Mouse (Mus musculus): Measurements from ENCODE around the gene Cilp. TPM values are rescaled to one million over a fixed set of nuclear protein-coding genes. Genes with fewer than 3 reads are reported as not detected.

Gene Cilp
- polyA plus RNA-seq, 1 experiment from 2014 or later, result 0.64 TPM

GRCm38 (mm10) chr9:65241973-65242372 lies 23.0 kb upstream of the Cilp start:
- ATAC-seq (ENCODE audit: low FRiP score, low TSS enrichment), result no peak
- peaks cover 18% of the 10 kb centered on the region for H3K4me1 ChIP-seq (ENCODE audit: control insufficient read depth, insufficient read depth, low read length)
- H3K9ac ChIP-seq (ENCODE audit: low read depth, low read length), result no peak overlapping the region
- no peaks in the 10 kb centered on the region for H3K27me3 ChIP-seq (ENCODE audit: control insufficient read depth, insufficient read depth, low read length)
- H3K27ac ChIP-seq (ENCODE audit: low read depth, low read length), result no peak overlapping the region
- WGBS, result 72% methylated on average over 5 of the region's 5 CpGs
- no peak overlapping the region for H3K4me2 ChIP-seq (replicated peaks; ENCODE audit: low read depth, low read length)
- H3K9me3 ChIP-seq (ENCODE audit: control insufficient read depth, low read length), result no peaks in the 10 kb centered on the region
- no peaks in the 10 kb centered on the region for H3K36me3 ChIP-seq (ENCODE audit: control insufficient read depth, insufficient read depth, low read length)
- H3K4me3 ChIP-seq (ENCODE audit: low read length), result no peak overlapping the region

DNA sequence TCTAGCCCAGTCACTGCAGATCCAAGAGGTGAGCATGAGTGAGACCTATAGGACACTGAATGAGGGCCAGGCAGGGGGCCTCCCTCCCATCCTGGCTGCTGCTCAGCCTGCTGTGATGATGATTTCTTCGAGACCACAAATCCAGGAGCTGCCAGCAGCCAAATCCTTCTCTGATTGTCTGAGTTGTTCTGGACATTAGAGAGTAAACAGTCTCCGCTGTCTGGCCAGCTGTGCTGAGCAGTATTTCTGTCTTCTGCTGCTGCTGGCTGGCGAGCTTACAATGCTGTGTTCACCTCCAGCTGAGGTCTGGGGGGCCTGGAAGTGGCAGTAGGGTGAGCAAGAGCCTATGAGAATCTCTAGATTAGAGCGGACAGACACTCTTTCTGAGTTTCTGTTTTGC lies 21.7 kb upstream of the Cilp start:
- Histone ChIP-seq H3K27me3 (ENCODE audit: control insufficient read depth, insufficient read depth, low read length) (no peaks in the 10 kb centered on the region), H3K9ac (ENCODE audit: low read depth, low read length) (no peak overlapping the region), H3K27ac (ENCODE audit: low read depth, low read length) (peak overlapping the region; percentile 38), H3K4me1 (ENCODE audit: control insufficient read depth, insufficient read depth, low read length) (peaks cover 25% of the 10 kb centered on the region), H3K9me3 (ENCODE audit: control insufficient read depth, low read length) (no peaks in the 10 kb centered on the region), H3K4me2 (replicated peaks; ENCODE audit: low read depth, low read length) (no peak overlapping the region), H3K4me3 (ENCODE audit: low read length) (no peak overlapping the region), H3K36me3 (ENCODE audit: control insufficient read depth, insufficient read depth, low read length) (no peaks in the 10 kb centered on the region)
- no peak for ATAC-seq (ENCODE audit: low FRiP score, low TSS enrichment)
- WGBS, result 50% methylated on average over 4 of the region's 4 CpGs

DNA sequence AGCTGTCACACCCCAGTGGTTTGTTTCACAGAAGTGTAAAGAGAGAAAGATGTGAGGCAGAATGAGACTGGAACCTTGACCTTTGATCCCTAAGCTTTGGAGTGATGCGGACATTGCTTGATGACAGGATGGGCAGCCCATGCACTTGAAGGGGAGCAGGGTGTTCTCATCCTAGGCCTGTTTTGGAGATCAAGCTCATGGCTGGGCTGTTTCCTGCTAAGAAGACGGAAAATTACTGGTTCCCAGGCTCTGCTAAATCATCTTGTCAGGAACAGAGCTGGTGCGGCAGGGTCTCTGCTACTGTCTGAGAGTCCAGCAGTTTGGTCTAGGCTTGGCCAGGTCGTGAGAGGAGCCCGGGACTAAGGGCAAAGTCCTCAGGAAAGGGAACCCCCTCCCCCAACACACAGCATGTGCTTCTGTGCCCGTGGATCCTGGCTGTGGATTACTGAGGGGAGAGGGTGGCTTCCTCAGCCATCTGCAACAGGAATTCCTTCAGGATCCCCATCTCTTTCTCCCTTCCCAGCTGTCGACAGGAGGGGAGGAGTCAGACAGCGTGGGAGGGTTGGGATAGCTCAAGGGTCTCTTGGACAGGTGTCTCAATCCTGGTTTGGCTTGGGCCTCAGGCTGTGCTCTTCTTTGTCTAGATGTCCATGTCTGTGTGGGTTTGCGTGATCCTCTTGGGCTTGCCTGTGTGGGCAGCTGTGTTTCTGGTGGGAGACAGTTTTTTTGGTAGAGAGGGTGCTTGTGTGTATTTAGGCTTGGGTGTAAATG lies 20.8 kb upstream of the Cilp start:
- peak; percentile 30; the same call in 1 of the 2 replicates for ATAC-seq (ENCODE audit: low FRiP score, low TSS enrichment)
- peak overlapping the region; percentile 38; the same call in 1 of the 2 replicates for H3K27ac ChIP-seq (ENCODE audit: low read depth, low read length)
- H3K4me2 ChIP-seq (replicated peaks; ENCODE audit: low read depth, low read length), result no peak overlapping the region
- 29% methylated on average over 9 of the region's 9 CpGs for WGBS
- no peaks in the 10 kb centered on the region for H3K9me3 ChIP-seq (ENCODE audit: control insufficient read depth, low read length)
- peaks cover 26% of the 10 kb centered on the region for H3K4me1 ChIP-seq (ENCODE audit: control insufficient read depth, insufficient read depth, low read length)
- no peaks in the 10 kb centered on the region for H3K36me3 ChIP-seq (ENCODE audit: control insufficient read depth, insufficient read depth, low read length)
- H3K27me3 ChIP-seq (ENCODE audit: control insufficient read depth, insufficient read depth, low read length), result no peaks in the 10 kb centered on the region
- H3K4me3 ChIP-seq (ENCODE audit: low read length), result no peak overlapping the region
- H3K9ac ChIP-seq (ENCODE audit: low read depth, low read length), result no peak overlapping the region

- H3K9me3 ChIP-seq (ENCODE audit: control insufficient read depth, low read length), result no peaks in the 10 kb centered on the region
- peaks cover 26% of the 10 kb centered on the region for H3K4me1 ChIP-seq (ENCODE audit: control insufficient read depth, insufficient read depth, low read length)
- H3K4me3 ChIP-seq (ENCODE audit: low read length), result no peak overlapping the region
- H3K9ac ChIP-seq (ENCODE audit: low read depth, low read length), result no peak overlapping the region
- no peak overlapping the region for H3K27ac ChIP-seq (ENCODE audit: low read depth, low read length)
- ATAC-seq (ENCODE audit: low FRiP score, low TSS enrichment), result peak; percentile 37; the same call in 1 of the 2 replicates
- H3K36me3 ChIP-seq (ENCODE audit: control insufficient read depth, insufficient read depth, low read length), result no peaks in the 10 kb centered on the region
- 36% methylated on average over 16 of the region's 16 CpGs for WGBS
- no peak overlapping the region for H3K4me2 ChIP-seq (replicated peaks; ENCODE audit: low read depth, low read length)
- H3K27me3 ChIP-seq (ENCODE audit: control insufficient read depth, insufficient read depth, low read length), result no peaks in the 10 kb centered on the region
Observed at GRCm38 (mm10) chr9:65247502-65248376, 17.2 kb upstream of the Cilp start.

DNA sequence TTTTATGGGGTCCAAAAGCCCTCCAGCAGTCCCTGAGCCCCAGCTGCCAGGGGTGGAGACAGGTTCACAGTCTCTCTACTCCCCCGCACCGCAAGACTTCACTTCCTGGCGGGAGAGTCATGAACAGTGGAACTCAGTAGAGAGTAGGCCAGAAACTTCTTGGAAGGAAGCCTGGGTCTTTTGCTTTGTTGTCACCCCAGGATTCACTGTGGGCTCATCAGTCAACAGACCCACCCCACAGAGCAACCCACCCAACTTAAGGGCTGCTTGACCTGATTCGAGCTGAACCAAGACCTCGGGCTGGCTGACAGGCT lies 16.6 kb upstream of the Cilp start:
- H3K4me3 ChIP-seq (ENCODE audit: low read length), result no peak overlapping the region
- H3K4me1 ChIP-seq (ENCODE audit: control insufficient read depth, insufficient read depth, low read length), result peaks cover 20% of the 10 kb centered on the region; the same call in 1 of the 2 replicates
- H3K27ac ChIP-seq (ENCODE audit: low read depth, low read length), result no peak overlapping the region
- no peaks in the 10 kb centered on the region for H3K9me3 ChIP-seq (ENCODE audit: control insufficient read depth, low read length)
- no peaks in the 10 kb centered on the region for H3K36me3 ChIP-seq (ENCODE audit: control insufficient read depth, insufficient read depth, low read length)
- H3K27me3 ChIP-seq (ENCODE audit: control insufficient read depth, insufficient read depth, low read length), result no peaks in the 10 kb centered on the region
- ATAC-seq (ENCODE audit: low FRiP score, low TSS enrichment), result peak; percentile 34; the same call in 1 of the 2 replicates
- WGBS, result 64% methylated on average over 5 of the region's 5 CpGs
- H3K4me2 ChIP-seq (replicated peaks; ENCODE audit: low read depth, low read length), result no peak overlapping the region
- no peak overlapping the region for H3K9ac ChIP-seq (ENCODE audit: low read depth, low read length)

- WGBS, result 37% methylated on average over 3 of the region's 3 CpGs
Observed at GRCm38 (mm10) chr9:65252026-65252425, 13.0 kb upstream of the Cilp start.

DNA sequence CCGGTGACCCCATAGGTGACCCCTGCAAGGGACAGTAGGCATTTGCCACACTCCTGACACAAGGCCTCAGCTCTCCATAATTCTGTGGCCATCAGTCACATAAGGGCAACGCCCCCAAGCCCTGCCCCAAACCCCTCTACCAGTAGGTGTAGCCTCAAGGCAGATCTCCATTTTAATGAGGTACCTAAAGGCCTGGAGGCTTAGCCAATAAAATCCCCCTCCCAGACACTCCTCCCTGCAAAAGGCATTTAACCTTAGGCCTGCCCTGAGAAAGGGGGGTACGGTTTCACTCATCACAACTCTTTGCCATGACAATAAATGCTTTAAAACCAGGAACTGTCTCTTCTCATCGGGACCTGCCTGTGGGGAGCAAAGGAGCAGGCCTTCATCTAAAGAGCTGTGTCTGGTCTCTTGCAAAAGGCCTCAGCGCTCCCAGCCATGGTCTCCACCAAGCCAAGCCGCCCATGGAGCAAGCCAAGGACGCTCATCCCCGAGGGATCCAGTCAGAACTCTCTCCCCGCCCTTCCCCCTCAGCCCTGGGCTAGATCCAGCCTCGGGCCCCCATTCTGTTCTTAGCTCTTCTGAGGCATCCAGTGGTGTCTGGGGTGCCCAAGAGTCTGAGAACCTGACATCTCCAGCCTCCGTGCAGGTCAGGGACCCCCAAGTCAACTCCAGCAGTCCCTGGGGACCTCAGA lies 8.9 kb upstream of the Cilp start:
- H3K9ac ChIP-seq (ENCODE audit: low read depth, low read length), result no peak overlapping the region
- 57% methylated on average over 11 of the region's 11 CpGs for WGBS
- ATAC-seq (ENCODE audit: low FRiP score, low TSS enrichment), result no peak

More at GRCm38 (mm10) chr9:65252026-65252425, 13.0 kb upstream of the Cilp start:
- Histone ChIP-seq H3K27ac (ENCODE audit: low read depth, low read length) (no peak overlapping the region), H3K9me3 (ENCODE audit: control insufficient read depth, low read length) (no peaks in the 10 kb centered on the region), H3K9ac (ENCODE audit: low read depth, low read length) (no peak overlapping the region), H3K27me3 (ENCODE audit: control insufficient read depth, insufficient read depth, low read length) (no peaks in the 10 kb centered on the region), H3K4me3 (ENCODE audit: low read length) (no peak overlapping the region), H3K4me1 (ENCODE audit: control insufficient read depth, insufficient read depth, low read length) (peaks cover 9% of the 10 kb centered on the region; the same call in 1 of the 2 replicates), H3K4me2 (replicated peaks; ENCODE audit: low read depth, low read length) (no peak overlapping the region), H3K36me3 (ENCODE audit: control insufficient read depth, insufficient read depth, low read length) (no peaks in the 10 kb centered on the region)
- no peak for ATAC-seq (ENCODE audit: low FRiP score, low TSS enrichment)

DNA sequence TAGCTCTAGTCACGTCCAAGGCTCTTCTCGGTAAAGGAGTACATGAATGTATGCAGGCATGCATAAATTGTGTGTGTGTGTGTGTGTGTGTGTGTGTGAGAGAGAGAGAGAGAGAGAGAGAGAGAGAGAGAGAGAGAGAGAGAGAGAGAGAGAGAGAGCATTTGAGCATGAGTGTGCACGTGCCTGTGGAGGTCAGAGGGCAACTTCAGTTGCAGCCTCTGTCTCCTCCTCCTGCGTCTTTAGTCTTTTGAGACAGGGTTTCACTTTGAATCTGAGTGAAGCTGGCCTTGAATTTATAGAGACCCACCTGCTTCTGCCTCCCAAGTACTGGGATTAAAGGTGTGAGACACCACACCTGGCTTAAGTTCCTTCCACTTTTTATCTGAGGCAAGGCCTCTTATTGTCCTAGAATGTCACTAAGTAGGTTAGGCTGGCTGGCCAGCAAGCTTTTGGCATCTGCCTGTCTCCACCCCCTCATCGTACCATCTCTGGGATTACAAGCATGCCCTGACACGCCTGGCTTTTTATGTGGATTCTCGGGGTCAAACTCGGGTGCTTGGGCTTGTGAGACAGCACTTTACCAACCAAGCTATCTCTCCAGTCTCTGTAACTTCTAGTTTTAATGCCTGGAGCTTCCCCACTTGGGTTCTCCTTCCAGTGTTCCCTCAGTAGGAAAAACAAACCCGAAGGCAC lies 7.6 kb upstream of the Cilp start:
- Histone ChIP-seq H3K4me1 (ENCODE audit: control insufficient read depth, insufficient read depth, low read length) (no peaks in the 10 kb centered on the region), H3K27ac (ENCODE audit: low read depth, low read length) (no peak overlapping the region), H3K4me3 (ENCODE audit: low read length) (no peak overlapping the region), H3K9me3 (ENCODE audit: control insufficient read depth, low read length) (no peaks in the 10 kb centered on the region), H3K4me2 (replicated peaks; ENCODE audit: low read depth, low read length) (no peak overlapping the region), H3K9ac (ENCODE audit: low read depth, low read length) (no peak overlapping the region), H3K27me3 (ENCODE audit: control insufficient read depth, insufficient read depth, low read length) (no peaks in the 10 kb centered on the region), H3K36me3 (ENCODE audit: control insufficient read depth, insufficient read depth, low read length) (no peaks in the 10 kb centered on the region)
- no peak for ATAC-seq (ENCODE audit: low FRiP score, low TSS enrichment)
- WGBS, result 64% methylated on average over 9 of the region's 9 CpGs

More for the DNA sequence above, 8.9 kb upstream of the Cilp start:
- Histone ChIP-seq H3K4me2 (replicated peaks; ENCODE audit: low read depth, low read length) (no peak overlapping the region), H3K4me3 (ENCODE audit: low read length) (no peak overlapping the region), H3K36me3 (ENCODE audit: control insufficient read depth, insufficient read depth, low read length) (no peaks in the 10 kb centered on the region), H3K27ac (ENCODE audit: low read depth, low read length) (no peak overlapping the region), H3K9me3 (ENCODE audit: control insufficient read depth, low read length) (no peaks in the 10 kb centered on the region), H3K4me1 (ENCODE audit: control insufficient read depth, insufficient read depth, low read length) (no peaks in the 10 kb centered on the region), H3K27me3 (ENCODE audit: control insufficient read depth, insufficient read depth, low read length) (no peaks in the 10 kb centered on the region)

Data from kidney, embryonic 14.5 days (tissue).